Mouse (Mus musculus) lung, embryonic 16.5 days (tissue): Measurements from ENCODE around the gene Gcsam. TPM values are rescaled to one million over a fixed set of nuclear protein-coding genes. Genes with fewer than 3 reads are reported as not detected.

Source experiments
- ATAC-seq: fragments of 200-750 bp; cut with Nextera tagmentation; 2 replicates; pipeline ENCODE4 v1.8.0; 2017; ENCODE audit warnings: low read depth, mild to moderate bottlenecking, moderate library complexity
- H3K27ac ChIP-seq: fragments of 300-500 bp; sonication (generic); 2 replicates; pipeline ENCODE4 v1.5.1; 2014; ENCODE audit warnings: mild to moderate bottlenecking, control low read depth, low read length
- H3K27me3 ChIP-seq: fragments of 300-500 bp; sonication (generic); 2 replicates; pipeline ENCODE4 v1.6.1; 2014; ENCODE audit warnings: low read depth, low read length, mixed read lengths; ENCODE audit not compliant: control insufficient read depth, insufficient read depth
- H3K36me3 ChIP-seq: fragments of 300-500 bp; sonication (generic); 2 replicates; pipeline ENCODE4 v1.6.1; 2014; ENCODE audit warnings: low read length; ENCODE audit not compliant: control insufficient read depth, insufficient read depth
- H3K4me1 ChIP-seq: fragments of 300-500 bp; sonication (generic); replicated peaks from 2 replicates; pipeline ENCODE4 v1.6.1; 2014; ENCODE audit warnings: low read length, mixed read lengths; ENCODE audit not compliant: control insufficient read depth, insufficient read depth
- H3K4me2 ChIP-seq: fragments of 300-500 bp; sonication (generic); 2 replicates; pipeline ENCODE4 v1.6.1; 2014; ENCODE audit warnings: low read depth, low read length, control low read depth
- H3K4me3 ChIP-seq: fragments of 300-500 bp; sonication (generic); 2 replicates; pipeline ENCODE4 v1.5.1; 2014; ENCODE audit warnings: mild to moderate bottlenecking, low read length, control low read depth
- H3K9ac ChIP-seq: fragments of 300-500 bp; sonication (generic); 2 replicates; pipeline ENCODE4 v1.6.1; 2014; ENCODE audit warnings: low read length, control low read depth
- H3K9me3 ChIP-seq: fragments of 300-500 bp; sonication (generic); 2 replicates; pipeline ENCODE4 v1.6.1; 2016; ENCODE audit warnings: low read length; ENCODE audit not compliant: control insufficient read depth
- WGBS: fragments of 180-500 bp; shearing (Covaris S2); extraction: QIAGEN DNeasy Blood & Tissue Kit; methylation state at CpG from one replicate; pipeline ENCODE4 v1.1.7; 2014; 5-methylcytosine and 5-hydroxymethylcytosine counted together
- polyA plus RNA-seq: library from polyadenylated mRNA; unstranded; fragments of >200 nt; fragmentation: Nextera tagmentation; extraction: Ambion mirVana; gene quantifications from 2 replicates; pipeline ENCODE4 v1.2.1, GENCODE M21; 2015

Gene Gcsam
- polyA plus RNA-seq, 1 experiment from 2014 or later: 0.08 TPM

DNA sequence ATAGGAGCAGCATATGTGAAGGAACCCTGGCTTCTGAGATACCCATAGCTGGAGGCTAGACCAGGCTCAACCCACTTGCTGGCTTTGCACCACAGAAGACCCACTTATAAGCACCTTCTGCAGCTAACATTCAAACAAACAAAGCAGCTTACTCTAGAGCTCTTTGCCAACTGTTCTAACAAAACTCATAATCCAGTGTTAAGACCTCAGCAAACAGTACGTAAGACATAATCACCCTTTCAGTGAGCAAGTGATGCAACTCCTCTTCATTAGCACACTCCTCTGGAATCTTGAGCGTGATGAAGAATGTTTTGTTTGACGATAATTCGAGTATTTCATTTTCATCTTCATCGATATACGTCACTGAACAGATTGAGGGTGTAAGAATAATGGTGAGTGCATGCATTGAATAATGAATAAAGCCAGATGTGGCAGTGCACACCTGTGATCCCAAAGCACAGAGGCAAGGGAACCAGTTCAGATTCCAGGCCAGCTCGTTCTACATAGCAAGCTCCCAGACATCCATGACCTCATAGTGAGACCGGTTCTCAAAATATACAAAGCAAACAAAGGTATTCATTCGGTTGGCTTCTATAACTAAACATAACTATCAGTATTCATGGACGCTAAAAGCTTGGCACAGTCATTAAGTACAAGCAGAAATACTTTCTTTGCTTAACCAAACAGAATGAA lies 30.0 kb downstream of the Gcsam start:
- ATAC-seq: peak; percentile 57; the same call in 1 of the 2 replicates
- Histone ChIP-seq H3K9ac (no peak overlapping the region), H3K27ac (no peak overlapping the region), H3K4me1 (no peaks in the 10 kb centered on the region; the same call in 1 of the 2 replicates), H3K4me3 (no peak overlapping the region), H3K36me3 (no peaks in the 10 kb centered on the region), H3K4me2 (no peak overlapping the region), H3K9me3 (no peaks in the 10 kb centered on the region), H3K27me3 (no peaks in the 10 kb centered on the region; the same call in 1 of the 2 replicates)
- 40% methylated on average over 10 of the region's 10 CpGs for WGBS

DNA sequence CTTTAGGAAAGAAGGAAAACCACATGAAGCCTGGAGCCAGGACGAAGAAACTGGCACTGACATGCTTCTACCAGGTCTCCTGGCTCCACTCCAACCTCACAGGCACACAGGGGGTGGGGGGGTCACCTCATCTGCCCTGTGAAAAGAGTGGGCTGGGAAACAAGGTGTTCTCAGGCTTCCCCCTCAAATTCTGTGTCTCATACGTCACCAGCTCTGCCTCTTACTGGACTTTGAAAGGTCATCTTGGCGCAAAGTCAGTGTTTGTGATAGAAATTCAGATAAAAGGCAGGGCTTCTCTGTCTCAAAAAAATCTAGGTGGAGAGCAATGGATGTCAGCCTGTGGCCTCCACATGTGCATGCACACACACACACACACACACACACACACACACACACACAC lies 31.1 kb downstream of the Gcsam start:
- ATAC-seq: no peak
- 36% methylated on average over 3 of the region's 3 CpGs for WGBS
- Histone ChIP-seq H3K4me1 (no peaks in the 10 kb centered on the region; the same call in 1 of the 2 replicates), H3K9me3 (no peaks in the 10 kb centered on the region), H3K4me3 (no peak overlapping the region), H3K27me3 (no peaks in the 10 kb centered on the region), H3K27ac (no peak overlapping the region), H3K36me3 (no peaks in the 10 kb centered on the region), H3K4me2 (no peak overlapping the region), H3K9ac (no peak overlapping the region)

DNA sequence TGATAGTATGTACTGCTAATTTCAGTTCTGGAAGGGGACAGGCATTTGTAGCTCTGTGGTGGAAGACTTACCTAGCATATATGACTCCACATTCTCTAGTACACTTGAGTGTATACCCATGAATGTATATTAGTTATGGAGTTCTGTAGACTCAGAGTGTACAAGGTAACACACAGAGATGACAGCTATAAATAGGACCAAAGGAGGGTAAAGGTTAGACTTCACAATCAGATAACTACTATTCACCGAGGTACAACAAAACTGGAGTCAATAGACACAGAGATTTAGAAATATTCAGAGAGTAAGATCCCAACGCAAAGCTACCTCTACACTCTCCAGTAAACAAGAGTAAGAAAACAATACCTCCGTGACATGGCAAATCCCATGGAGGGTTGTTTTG lies 33.8 kb downstream of the Gcsam start:
- Histone ChIP-seq H3K9ac (no peak overlapping the region), H3K4me3 (no peak overlapping the region), H3K9me3 (no peaks in the 10 kb centered on the region), H3K4me1 (no peaks in the 10 kb centered on the region; the same call in 1 of the 2 replicates), H3K27me3 (no peaks in the 10 kb centered on the region), H3K27ac (no peak overlapping the region), H3K36me3 (no peaks in the 10 kb centered on the region), H3K4me2 (no peak overlapping the region)
- no peak for ATAC-seq
- 88% methylated on average over 3 of the region's 3 CpGs for WGBS

- no peaks in the 10 kb centered on the region for H3K9me3 ChIP-seq
- no peak for ATAC-seq
- no peak overlapping the region for H3K4me2 ChIP-seq
- no peak overlapping the region for H3K4me3 ChIP-seq
- no peaks in the 10 kb centered on the region for H3K36me3 ChIP-seq
- H3K27ac ChIP-seq: no peak overlapping the region
- 58% methylated on average over 6 of the region's 6 CpGs for WGBS
- no peak overlapping the region for H3K9ac ChIP-seq
- no peaks in the 10 kb centered on the region; the same call in 1 of the 2 replicates for H3K4me1 ChIP-seq
- H3K27me3 ChIP-seq: no peaks in the 10 kb centered on the region
Measured at GRCm38 (mm10) chr16:45644380-45644779, 34.2 kb downstream of the Gcsam start.

- Histone ChIP-seq H3K36me3 (no peaks in the 10 kb centered on the region), H3K27me3 (peaks cover 3% of the 10 kb centered on the region), H3K4me2 (no peak overlapping the region), H3K9me3 (no peaks in the 10 kb centered on the region), H3K9ac (no peak overlapping the region), H3K4me1 (peaks cover 10% of the 10 kb centered on the region), H3K4me3 (no peak overlapping the region), H3K27ac (no peak overlapping the region)
- peak; percentile 24 for ATAC-seq
- WGBS: 22% methylated on average over 2 of the region's 2 CpGs
Measured at GRCm38 (mm10) chr16:45651497-45651896, 41.3 kb downstream of the Gcsam start.

DNA sequence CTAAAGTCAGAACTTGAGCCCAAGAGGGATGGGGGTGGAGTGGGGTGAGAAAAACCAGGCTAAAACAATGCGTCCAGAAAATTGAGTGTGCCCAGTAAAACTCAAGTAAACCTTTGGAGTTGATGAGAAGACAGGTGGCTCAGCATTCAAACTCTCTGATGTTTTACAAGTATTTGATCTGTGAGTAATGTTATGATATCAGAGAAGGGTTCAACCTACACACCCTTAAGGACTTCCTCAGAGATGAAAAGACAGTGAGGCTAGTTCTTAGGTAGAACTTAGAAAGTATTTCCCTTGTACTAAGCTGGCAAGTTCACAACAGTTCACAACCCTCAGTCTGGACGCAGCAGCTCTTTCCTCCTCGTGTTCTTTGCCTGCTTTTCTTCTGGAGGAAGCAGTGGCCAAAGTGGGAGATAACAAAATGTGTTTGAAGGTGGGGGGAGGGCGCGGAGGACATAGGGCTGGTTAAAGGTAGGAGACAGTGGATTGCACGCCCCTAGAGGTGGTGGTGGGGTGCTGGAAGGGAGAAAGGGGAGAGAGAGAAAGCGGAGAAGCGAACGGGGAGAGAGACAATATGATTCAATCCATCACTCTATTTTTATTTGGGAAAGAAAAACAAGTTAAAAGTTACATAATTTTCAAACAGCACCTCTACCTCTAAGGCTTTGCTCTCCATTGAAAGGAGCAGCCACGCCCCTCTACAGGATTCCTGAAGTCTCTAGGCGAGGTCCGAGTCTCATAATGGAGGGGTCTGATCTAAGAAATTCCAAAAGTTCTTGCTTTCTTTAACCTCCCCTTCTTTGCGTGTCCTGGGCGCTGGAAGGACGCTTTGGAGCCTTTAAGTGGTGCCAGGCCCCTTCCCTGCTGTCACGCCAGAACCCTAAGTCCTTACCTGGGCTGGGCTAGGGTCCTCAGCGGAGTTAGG lies 43.1 kb downstream of the Gcsam start:
- Histone ChIP-seq H3K9me3 (no peaks in the 10 kb centered on the region), H3K36me3 (no peaks in the 10 kb centered on the region), H3K27ac (no peak overlapping the region), H3K4me1 (peaks cover 10% of the 10 kb centered on the region), H3K27me3 (peaks cover 3% of the 10 kb centered on the region), H3K9ac (peak overlapping the region; percentile 54), H3K4me2 (peak overlapping the region; percentile 84), H3K4me3 (peak overlapping the region; percentile 46)
- ATAC-seq: peak; percentile 64
- WGBS: 9% methylated on average over 17 of the region's 17 CpGs

DNA sequence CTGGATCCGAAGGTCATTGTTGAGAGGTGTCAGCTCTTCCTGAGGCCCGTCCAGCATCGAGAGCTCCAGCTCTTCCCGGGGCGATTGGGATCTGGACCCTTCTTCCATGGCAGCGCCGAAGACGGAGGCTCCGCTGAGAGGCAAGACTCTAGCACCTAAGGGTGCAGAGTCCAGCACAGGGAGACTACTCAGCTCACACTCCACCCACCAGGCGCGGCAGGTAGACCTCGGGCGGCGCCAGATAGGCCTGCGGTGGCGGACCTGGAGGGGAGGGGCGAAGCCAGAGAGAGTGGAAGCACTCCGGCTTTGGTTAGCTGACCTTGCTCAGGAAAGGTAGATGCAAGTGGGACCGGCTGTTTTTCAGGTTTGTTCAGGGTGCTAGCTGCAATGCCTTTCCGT lies 43.8 kb downstream of the Gcsam start, which contains the start of gene BC016579:
Gene BC016579 (minus strand): TSS at position 135 of the 399 bp plus-strand sequence.
- Histone ChIP-seq H3K9ac (peak within 1 kb of the TSS; percentile 54), H3K36me3 (no peaks in the 10 kb centered on the region), H3K4me1 (peaks cover 10% of the 10 kb centered on the region), H3K4me2 (peak within 1 kb of the TSS; percentile 84), H3K27me3 (peaks cover 3% of the 10 kb centered on the region), H3K9me3 (no peaks in the 10 kb centered on the region), H3K27ac (no peak within 1 kb of the TSS), H3K4me3 (peak within 1 kb of the TSS; percentile 46)
- ATAC-seq: peak; percentile 87
- WGBS: 7% methylated on average over 20 of the region's 20 CpGs

- no peak for ATAC-seq
- Histone ChIP-seq H3K27ac (no peak overlapping the region), H3K36me3 (no peaks in the 10 kb centered on the region), H3K9ac (no peak overlapping the region), H3K4me1 (peaks cover 10% of the 10 kb centered on the region), H3K27me3 (peaks cover 3% of the 10 kb centered on the region), H3K9me3 (no peaks in the 10 kb centered on the region), H3K4me2 (peak overlapping the region; percentile 84), H3K4me3 (no peak overlapping the region)
- 62% methylated on average over 9 of the region's 9 CpGs for WGBS
Measured at GRCm38 (mm10) chr16:45654465-45654864, 44.3 kb downstream of the Gcsam start.

DNA sequence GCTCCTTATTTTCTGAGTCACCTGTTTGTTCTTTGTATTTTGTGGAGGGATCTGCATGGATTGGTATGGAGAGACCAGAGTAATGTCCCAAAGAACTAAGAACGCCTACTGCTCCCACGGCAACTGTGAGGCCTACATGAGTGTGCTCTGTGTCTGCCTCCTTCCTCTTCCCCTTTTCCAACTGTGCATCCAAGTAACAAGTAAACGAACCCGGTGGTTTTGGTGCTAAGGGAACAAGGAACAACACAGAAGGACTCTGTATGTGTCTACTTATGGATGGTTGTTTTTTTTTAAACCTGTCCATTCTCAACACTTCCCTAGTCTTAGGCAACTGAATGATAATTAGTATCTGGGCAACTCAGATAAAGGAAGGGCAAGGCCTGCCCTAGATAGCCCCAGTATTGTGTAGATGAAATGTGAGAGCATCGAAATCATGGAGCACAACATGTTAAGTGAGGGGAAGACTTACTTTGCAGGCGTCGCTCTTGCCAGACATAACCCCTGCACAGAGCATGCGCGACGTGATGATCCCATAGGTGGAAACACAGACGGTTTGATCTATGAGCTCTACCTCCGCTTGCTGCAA lies 47.5 kb downstream of the Gcsam start:
- peaks cover 3% of the 10 kb centered on the region for H3K27me3 ChIP-seq
- H3K4me1 ChIP-seq: peaks cover 10% of the 10 kb centered on the region
- H3K9ac ChIP-seq: no peak overlapping the region
- no peak overlapping the region for H3K27ac ChIP-seq
- no peak for ATAC-seq
- no peaks in the 10 kb centered on the region for H3K9me3 ChIP-seq
- WGBS: 83% methylated on average over 12 of the region's 12 CpGs
- no peak overlapping the region for H3K4me3 ChIP-seq
- H3K36me3 ChIP-seq: no peaks in the 10 kb centered on the region
- no peak overlapping the region for H3K4me2 ChIP-seq
